Mouse (Mus musculus) embryonic facial prominence, embryonic 15.5 days (tissue): ENCODE measurements at regions not wholly inside any gene's neighbourhood (a gene's known extent, or its start where the extent isn't known, plus 50 kb on each side); places are given as distances from the start of the nearest gene placed in this dataset.
"Not testable (repeated sequence)": the region's sequence is repeated elsewhere in the genome, so short reads cannot be mapped to it uniquely, and the experiment has no call there.

Source experiments
- ATAC-seq: fragments of 200-750 bp; cut with Nextera tagmentation; 2 replicates; pipeline ENCODE4 v1.8.0; 2017; ENCODE audit warnings: low read depth, moderate TSS enrichment; ENCODE audit not compliant: insufficient number of reproducible peaks, low FRiP score, low TSS enrichment
- H3K27ac ChIP-seq: fragments of 300-500 bp; sonication (generic); replicated peaks from 2 replicates; pipeline ENCODE4 v1.5.1; 2015; ENCODE audit warnings: mild to moderate bottlenecking, inconsistent platforms
- H3K27me3 ChIP-seq: fragments of 300-500 bp; sonication (generic); 2 replicates; pipeline ENCODE4 v1.6.1; 2015; ENCODE audit warnings: inconsistent platforms
- H3K36me3 ChIP-seq: fragments of 300-500 bp; sonication (generic); 2 replicates; pipeline ENCODE4 v1.6.1; 2015; ENCODE audit warnings: mild to moderate bottlenecking, inconsistent platforms
- H3K4me1 ChIP-seq: fragments of 300-500 bp; sonication (generic); 2 replicates; pipeline ENCODE4 v1.6.1; 2015; ENCODE audit warnings: inconsistent platforms
- H3K4me2 ChIP-seq: fragments of 300-500 bp; sonication (generic); replicated peaks from 2 replicates; pipeline ENCODE4 v1.6.1; 2015; ENCODE audit warnings: mild to moderate bottlenecking, inconsistent platforms
- H3K4me3 ChIP-seq: fragments of 300-500 bp; sonication (generic); replicated peaks from 2 replicates; pipeline ENCODE4 v1.5.1; 2015; ENCODE audit warnings: mild to moderate bottlenecking, inconsistent platforms
- H3K9ac ChIP-seq: fragments of 300-500 bp; sonication (generic); 2 replicates; pipeline ENCODE4 v1.6.1; 2015; ENCODE audit warnings: inconsistent platforms
- H3K9me3 ChIP-seq: fragments of 300-500 bp; sonication (generic); replicated peaks from 2 replicates; pipeline ENCODE4 v1.6.1; 2016; ENCODE audit warnings: inconsistent platforms
- WGBS: fragments of 180-500 bp; shearing (Covaris S2); methylation state at CpG from one replicate; pipeline ENCODE4 v1.1.7; 2015; 5-methylcytosine and 5-hydroxymethylcytosine counted together

GRCm38 (mm10) chr4:7777761-7778160 is 461.1 kb downstream of the Car8 start:
- not testable (repeated sequence) for H3K36me3 ChIP-seq, H3K4me3 ChIP-seq, H3K4me2 ChIP-seq, H3K27me3 ChIP-seq, H3K9ac ChIP-seq, ATAC-seq, H3K27ac ChIP-seq, H3K9me3 ChIP-seq, H3K4me1 ChIP-seq
- WGBS: 87% methylated on average over 1 of the region's 1 CpGs

- no peak for ATAC-seq
- Histone ChIP-seq H3K36me3 (no peaks in the 10 kb centered on the region), H3K27me3 (no peaks in the 10 kb centered on the region), H3K27ac (no peak overlapping the region), H3K9me3 (no peaks in the 10 kb centered on the region), H3K4me2 (no peak overlapping the region), H3K4me3 (no peak overlapping the region), H3K9ac (no peak overlapping the region), H3K4me1 (no peaks in the 10 kb centered on the region)
Measured at GRCm38 (mm10) chr4:7755473-7755872, 483.4 kb downstream of the Car8 start.

GRCm38 (mm10) chr4:7753931-7754330 is 484.9 kb downstream of the Car8 start:
- H3K27ac ChIP-seq: no peak overlapping the region

GRCm38 (mm10) chr4:7751208-7751607 is 487.6 kb downstream of the Car8 start:
- Histone ChIP-seq H3K27ac (no peak overlapping the region), H3K27me3 (no peaks in the 10 kb centered on the region), H3K4me1 (no peaks in the 10 kb centered on the region), H3K36me3 (no peaks in the 10 kb centered on the region), H3K4me3 (no peak overlapping the region), H3K9ac (no peak overlapping the region), H3K4me2 (no peak overlapping the region), H3K9me3 (no peaks in the 10 kb centered on the region)
- WGBS: 68% methylated on average over 1 of the region's 1 CpGs
- ATAC-seq: no peak

More at GRCm38 (mm10) chr4:7753931-7754330, 484.9 kb downstream of the Car8 start:
- Histone ChIP-seq H3K9ac (no peak overlapping the region), H3K9me3 (no peaks in the 10 kb centered on the region), H3K4me3 (no peak overlapping the region), H3K4me1 (no peaks in the 10 kb centered on the region), H3K4me2 (no peak overlapping the region), H3K36me3 (no peaks in the 10 kb centered on the region), H3K27me3 (no peaks in the 10 kb centered on the region)
- WGBS: 54% methylated on average over 4 of the region's 4 CpGs
- ATAC-seq: no peak

GRCm38 (mm10) chr4:7722893-7723292 is 515.9 kb downstream of the Car8 start:
- Histone ChIP-seq H3K27me3 (no peaks in the 10 kb centered on the region), H3K9ac (no peak overlapping the region), H3K4me1 (no peaks in the 10 kb centered on the region), H3K36me3 (no peaks in the 10 kb centered on the region), H3K27ac (no peak overlapping the region), H3K4me3 (no peak overlapping the region), H3K4me2 (no peak overlapping the region), H3K9me3 (no peaks in the 10 kb centered on the region)
- ATAC-seq: no peak

- ATAC-seq: no peak
- Histone ChIP-seq H3K27me3 (no peaks in the 10 kb centered on the region), H3K9ac (no peak overlapping the region), H3K4me1 (no peaks in the 10 kb centered on the region), H3K9me3 (no peaks in the 10 kb centered on the region), H3K4me2 (no peak overlapping the region), H3K27ac (no peak overlapping the region), H3K36me3 (no peaks in the 10 kb centered on the region), H3K4me3 (no peak overlapping the region)
- 67% methylated on average over 4 of the region's 4 CpGs for WGBS
Measured at GRCm38 (mm10) chr4:7688516-7688915, 550.3 kb downstream of the Car8 start.

- no peak overlapping the region for H3K4me2 ChIP-seq
Measured at GRCm38 (mm10) chr4:7687231-7687630, 551.6 kb downstream of the Car8 start.

GRCm38 (mm10) chr4:7670795-7671105 is 568.1 kb downstream of the Car8 start:
- Histone ChIP-seq H3K27me3 (no peaks in the 10 kb centered on the region), H3K4me2 (no peak overlapping the region), H3K36me3 (no peaks in the 10 kb centered on the region), H3K4me3 (no peak overlapping the region), H3K27ac (no peak overlapping the region), H3K4me1 (0 out of 2 replicates have a peak, but pooled peaks cover 6% of the 10 kb centered on the region), H3K9ac (no peak overlapping the region), H3K9me3 (no peaks in the 10 kb centered on the region)
- WGBS: 73% methylated on average over 4 of the region's 4 CpGs
- ATAC-seq: no peak

More at GRCm38 (mm10) chr4:7687231-7687630, 551.6 kb downstream of the Car8 start:
- ATAC-seq: no peak
- Histone ChIP-seq H3K4me1 (no peaks in the 10 kb centered on the region), H3K4me3 (no peak overlapping the region), H3K9ac (no peak overlapping the region), H3K27me3 (no peaks in the 10 kb centered on the region), H3K9me3 (no peaks in the 10 kb centered on the region), H3K27ac (no peak overlapping the region), H3K36me3 (no peaks in the 10 kb centered on the region)
- WGBS: 68% methylated on average over 1 of the region's 1 CpGs

GRCm38 (mm10) chr4:7669992-7670794 is 568.6 kb downstream of the Car8 start:
- Histone ChIP-seq H3K4me2 (no peak overlapping the region), H3K27me3 (no peaks in the 10 kb centered on the region), H3K9me3 (no peaks in the 10 kb centered on the region), H3K36me3 (no peaks in the 10 kb centered on the region), H3K9ac (no peak overlapping the region), H3K4me1 (0 out of 2 replicates have a peak, but pooled peaks cover 6% of the 10 kb centered on the region), H3K4me3 (no peak overlapping the region), H3K27ac (no peak overlapping the region)
- ATAC-seq: no peak
- 45% methylated on average over 4 of the region's 4 CpGs for whole genome bisulfite sequencing

GRCm38 (mm10) chr4:7666935-7667594 is 571.8 kb downstream of the Car8 start:
- peak; percentile 85 for ATAC-seq
- Histone ChIP-seq H3K9ac (no peak overlapping the region), H3K4me1 (0 out of 2 replicates have a peak, but pooled peaks cover 6% of the 10 kb centered on the region), H3K27me3 (no peaks in the 10 kb centered on the region), H3K4me2 (peak overlapping the region; percentile 9; the same call in 1 of the 2 replicates), H3K4me3 (no peak overlapping the region), H3K27ac (peak overlapping the region; percentile 48), H3K9me3 (no peaks in the 10 kb centered on the region), H3K36me3 (no peaks in the 10 kb centered on the region)
- WGBS: 29% methylated on average over 7 of the region's 7 CpGs

- no peak overlapping the region for H3K27ac ChIP-seq
- WGBS: 51% methylated on average over 8 of the region's 8 CpGs
- H3K4me3 ChIP-seq: no peak overlapping the region
- no peak overlapping the region for H3K4me2 ChIP-seq
- H3K9ac ChIP-seq: no peak overlapping the region
- no peaks in the 10 kb centered on the region for H3K27me3 ChIP-seq
- no peaks in the 10 kb centered on the region for H3K4me1 ChIP-seq
- H3K9me3 ChIP-seq: no peaks in the 10 kb centered on the region
- no peak for ATAC-seq
- no peaks in the 10 kb centered on the region for H3K36me3 ChIP-seq
Measured at GRCm38 (mm10) chr4:7642878-7643590, 595.8 kb downstream of the Car8 start.
